Mouse (Mus musculus): Measurements from ENCODE around the gene Hspd1.

Gene Hspd1

GRCm38 (mm10) chr1:55041691-55042090, 46.4 kb downstream of the Hspd1 start:
- no peak for DNase-seq (ENCODE audit: low spot score in 2 of 2)

DNA sequence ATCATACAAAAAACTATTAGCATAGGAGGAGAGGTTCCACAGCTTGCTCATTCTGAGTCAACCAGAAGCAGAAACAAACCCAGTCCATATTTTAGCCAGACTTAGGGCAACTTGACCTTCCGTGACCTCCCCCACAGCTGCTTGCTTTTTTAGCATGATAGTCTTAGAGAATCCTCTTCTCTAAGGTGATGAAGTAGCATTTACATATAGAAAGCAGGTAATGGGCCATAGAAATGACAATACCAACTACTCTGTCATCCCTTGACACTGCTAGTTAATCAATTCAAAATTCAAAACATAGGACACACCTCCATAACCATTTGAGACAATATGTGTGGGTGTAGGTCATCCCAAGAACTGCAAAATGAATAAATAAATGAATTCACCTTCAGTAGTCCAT, 48.1 kb downstream of the Hspd1 start:
- no peak for DNase-seq (ENCODE audit: low spot score in 2 of 2)

- no peak for DNase-seq (ENCODE audit: low spot score in 2 of 2)
Observed at GRCm38 (mm10) chr1:55031026-55031779, 56.8 kb downstream of the Hspd1 start.

- no peak for DNase-seq (ENCODE audit: low spot score in 2 of 2)
Observed at GRCm38 (mm10) chr1:55029446-55029845, 58.6 kb downstream of the Hspd1 start.

- no peak for DNase-seq (ENCODE audit: low spot score in 2 of 2)
Observed at GRCm38 (mm10) chr1:55028512-55029249, 59.4 kb downstream of the Hspd1 start.

- no peak for DNase-seq (ENCODE audit: low spot score in 2 of 2)
Observed at GRCm38 (mm10) chr1:55027966-55028365, 60.1 kb downstream of the Hspd1 start.

Data from urinary bladder, postnatal 36 days (tissue).